ENCODE assay signal across 25 mouse cellular contexts in the genomic region with DNA sequence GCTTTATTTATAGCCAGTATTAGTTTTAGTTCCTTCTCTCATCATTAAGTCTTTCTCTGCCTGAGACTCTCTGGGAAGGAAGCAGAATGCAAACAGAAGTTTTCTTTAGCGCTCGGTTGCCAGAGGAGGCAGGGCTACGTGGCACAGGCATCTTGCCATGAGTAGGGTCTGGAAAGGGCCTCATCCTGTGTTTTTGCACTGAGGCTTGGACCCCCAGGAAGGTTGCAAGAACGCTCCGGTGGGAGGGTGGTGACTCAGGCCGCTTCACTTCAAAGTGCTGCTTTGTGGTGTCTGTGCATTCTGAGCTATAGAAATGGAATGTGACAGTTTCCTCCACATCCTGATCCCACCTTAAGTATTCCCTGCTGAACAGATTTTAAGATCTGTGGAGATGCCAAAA.
DNase-seq lines count a peak whose midpoint lies in the region; ATAC-seq and TF ChIP-seq lines count a peak whose summit lies in the region.
"Had no signal": no experiment of that assay in that cellular context is flagged by ENCODE, and none has a peak within 500 bp of the region (broad histone marks: within the 10 kb centered on the region; RNA-seq: fewer than 3 reads in every experiment).

No protein-coding gene starts in this region.

- peak; percentile 35 for DNase-seq in lung, embryonic 14.5 days
- DNase-seq in lung, postnatal 0 days (ENCODE audit: low spot score): no peak
- peak; percentile 34 for DNase-seq in brain, embryonic 14.5 days (ENCODE audit: low read depth)
- no peak for DNase-seq in heart, postnatal 14 days
- no peak for DNase-seq in gastrocnemius, postnatal 25 days
- DNase-seq: adrenal gland, adult 8-10 months; cerebellum, adult 8-10 months; cerebellum, postnatal 36 days; embryo, embryonic 11 days; gastrocnemius, postnatal 14 days; heart, adult 18-20 months; heart, postnatal 10 days; kidney, adult 2 months; lung, adult 18-20 months; midbrain, embryonic 14.5 days; right cerebral cortex, postnatal 14 days had no signal

- no peak for TF ChIP-seq POLR2A in brain, embryonic 14.5 days (IDR thresholded peaks at IDR 0.05; ENCODE audit: borderline replicate concordance, extremely low read depth, insufficient read depth, insufficient read length, poor library complexity, severe bottlenecking)

- no peaks in the 10 kb centered on the region for H3K27me3 ChIP-seq in lung, embryonic 14.5 days (ENCODE audit: insufficient read depth, low read length)
- H3K27me3 ChIP-seq in lung, postnatal 0 days (replicated peaks; ENCODE audit: insufficient read depth, low read length): no peaks in the 10 kb centered on the region
- no peaks in the 10 kb centered on the region for H3K27me3 ChIP-seq in C2C12 (ENCODE audit: control insufficient read depth, insufficient read depth, insufficient read length)
- H3K27me3 ChIP-seq in intestine, embryonic 16.5 days (replicated peaks; ENCODE audit: control insufficient read depth, insufficient read depth, low read length): no peaks in the 10 kb centered on the region
- H3K27me3 ChIP-seq: heart, embryonic 12.5 days had no signal

- H3K4me1 ChIP-seq in lung, embryonic 14.5 days (ENCODE audit: insufficient read depth): no peaks in the 10 kb centered on the region
- H3K4me1 ChIP-seq in lung, postnatal 0 days (ENCODE audit: insufficient read depth, low read depth, low read length): no peaks in the 10 kb centered on the region; the same call in 1 of the 2 replicates
- H3K4me1 ChIP-seq in intestine, embryonic 16.5 days (ENCODE audit: control insufficient read depth, insufficient read depth, low read length): no peaks in the 10 kb centered on the region
- H3K4me1 ChIP-seq: heart, embryonic 12.5 days had no signal

- no peak overlapping the region for H3K4me3 ChIP-seq in lung, embryonic 14.5 days (ENCODE audit: low read depth, low read length)
- no peak overlapping the region for H3K4me3 ChIP-seq in lung, postnatal 0 days (ENCODE audit: low read depth, low read length)
- H3K4me3 ChIP-seq in C2C12 (ENCODE audit: insufficient read depth, poor library complexity, severe bottlenecking): no peak overlapping the region
- H3K4me3 ChIP-seq in intestine, embryonic 16.5 days (ENCODE audit: low read length): no peak overlapping the region
- H3K4me3 ChIP-seq: forebrain, embryonic 10.5 days; heart, embryonic 12.5 days; layer of hippocampus, adult 2 months had no signal

- no peaks in the 10 kb centered on the region for H3K9me3 ChIP-seq in lung, embryonic 14.5 days (ENCODE audit: low read depth, low read length)
- H3K9me3 ChIP-seq in lung, postnatal 0 days (ENCODE audit: low read length): no peaks in the 10 kb centered on the region
- H3K9me3 ChIP-seq in intestine, embryonic 16.5 days (ENCODE audit: control insufficient read depth, low read length): no peaks in the 10 kb centered on the region
- H3K9me3 ChIP-seq: forebrain, embryonic 10.5 days; heart, embryonic 12.5 days had no signal

- H3K9ac ChIP-seq in lung, embryonic 14.5 days: no peak overlapping the region
- H3K9ac ChIP-seq in lung, postnatal 0 days (replicated peaks; ENCODE audit: low read depth): no peak overlapping the region
- no peak overlapping the region for H3K9ac ChIP-seq in intestine, embryonic 16.5 days (ENCODE audit: low read depth, low read length)
- H3K9ac ChIP-seq: heart, embryonic 12.5 days had no signal

- no peak overlapping the region for H3K27ac ChIP-seq in lung, embryonic 14.5 days (ENCODE audit: low read depth)
- no peak overlapping the region for H3K27ac ChIP-seq in lung, postnatal 0 days (ENCODE audit: low read length)
- H3K27ac ChIP-seq in intestine, embryonic 16.5 days (ENCODE audit: low read length): no peak overlapping the region
- H3K27ac ChIP-seq: forebrain, embryonic 10.5 days; kidney, postnatal 0 days; layer of hippocampus, adult 2 months had no signal

- ATAC-seq in lung, embryonic 14.5 days (ENCODE audit: insufficient read depth): no peak
- no peak for ATAC-seq in lung, postnatal 0 days
- ATAC-seq in intestine, embryonic 16.5 days: no peak
- ATAC-seq: activated CD4-positive, CD25-positive, alpha-beta regulatory T cell, adult 4 months; forebrain, embryonic 16.5 days had no signal

- H3ac ChIP-seq in C2C12 (ENCODE audit: control insufficient read depth, insufficient read length, low read depth): no peak overlapping the region

- TF ChIP-seq EP300 in lung, postnatal 0 days (IDR thresholded peaks at IDR 0.05): no peak

- no peak for TF ChIP-seq CTCF in lung, embryonic 14.5 days (IDR thresholded peaks at IDR 0.05; ENCODE audit: low read depth)
- TF ChIP-seq CTCF in lung, postnatal 0 days (IDR thresholded peaks at IDR 0.05): no peak
- TF ChIP-seq CTCF in C2C12 (IDR thresholded peaks at IDR 0.05; ENCODE audit: control insufficient read depth, insufficient read depth, insufficient read length): no peak
- no peak for TF ChIP-seq CTCF in brain, embryonic 14.5 days (IDR thresholded peaks at IDR 0.05; ENCODE audit: borderline replicate concordance, extremely low read depth, insufficient read depth, insufficient read length)

- intact Hi-C loops in heart, postnatal 14 days (cut with DNase I): no loop called here

- peaks cover 4% of the 10 kb centered on the region; the same call in 1 of the 2 replicates for H3K36me3 ChIP-seq in lung, embryonic 14.5 days (ENCODE audit: insufficient read depth)
- no peaks in the 10 kb centered on the region for H3K36me3 ChIP-seq in lung, postnatal 0 days (ENCODE audit: insufficient read depth, low read length)
- H3K36me3 ChIP-seq in C2C12 (ENCODE audit: control insufficient read depth, insufficient read depth): peaks cover 4% of the 10 kb centered on the region
- no peaks in the 10 kb centered on the region for H3K36me3 ChIP-seq in intestine, embryonic 16.5 days (ENCODE audit: control insufficient read depth, insufficient read depth, low read length)
- H3K36me3 ChIP-seq: forebrain, embryonic 10.5 days; heart, embryonic 12.5 days had no signal

- WGBS in lung, embryonic 14.5 days: 49% methylated on average over 6 of the region's 6 CpGs
- WGBS in lung, postnatal 0 days: 26% methylated on average over 6 of the region's 6 CpGs
- 65% methylated on average over 6 of the region's 6 CpGs for WGBS in intestine, embryonic 16.5 days

- H3K79me3 ChIP-seq in C2C12 (ENCODE audit: low read depth): no peaks in the 10 kb centered on the region

- H3K4me2 ChIP-seq in lung, embryonic 14.5 days: no peak overlapping the region
- H3K4me2 ChIP-seq in lung, postnatal 0 days (replicated peaks; ENCODE audit: low read depth, low read length): no peak overlapping the region
- no peak overlapping the region for H3K4me2 ChIP-seq in intestine, embryonic 16.5 days (ENCODE audit: low read depth, low read length)
- H3K4me2 ChIP-seq: heart, embryonic 12.5 days; liver, embryonic 11.5 days had no signal

- no peaks in the 10 kb centered on the region for H3K79me2 ChIP-seq in C2C12 (ENCODE audit: control insufficient read depth, insufficient read depth)

TF ChIP-seq in C2C12, 6 proteins besides CTCF, POLR2A, EP300 and RAD21:
- TF ChIP-seq FOSL1 (IDR thresholded peaks at IDR 0.05; ENCODE audit: insufficient read depth, low read length, poor library complexity, severe bottlenecking): peak; percentile 45
- no peak for TF ChIP-seq USF1 (IDR thresholded peaks at IDR 0.05; ENCODE audit: low read depth)
- TF ChIP-seq MYOD1 (IDR thresholded peaks at IDR 0.05; ENCODE audit: control insufficient read depth, insufficient read length, low read depth): peak; percentile 23
TF ChIP-seq in C2C12: peak in this region for 2.

Comparison
In these comparisons a context has a peak if more than half of its experiments do, and no peak if none do; other contexts are left out.
1. DNase-seq: peak in lung, embryonic 14.5 days (single experiment) and brain, embryonic 14.5 days (single experiment); none in lung, postnatal 0 days (single experiment), heart, postnatal 14 days (0 of 2) and gastrocnemius, postnatal 25 days (single experiment).